Mouse (Mus musculus) thymus, adult 2 months (tissue): ENCODE results near the gene Hp1bp3.

Experiments used
- CTCF ChIP-seq: fragments of 200-500 bp; IDR thresholded peaks from 2 replicates; pipeline ENCODE4 v1.5.1; 2012; ENCODE audit warnings: mild to moderate bottlenecking, control low read depth, low read length, moderate library complexity, borderline replicate concordance; ENCODE audit not compliant: control insufficient read depth, poor library complexity, insufficient read depth; ENCODE audit errors: extremely low read depth
- POLR2A ChIP-seq: fragments of 200-500 bp; IDR thresholded peaks from 2 replicates; pipeline ENCODE4 v1.6.1; 2012; ENCODE audit warnings: mild to moderate bottlenecking, low read length, control low read depth, moderate library complexity; ENCODE audit not compliant: control insufficient read depth, poor library complexity, insufficient read depth; ENCODE audit errors: extremely low read depth

DNA sequence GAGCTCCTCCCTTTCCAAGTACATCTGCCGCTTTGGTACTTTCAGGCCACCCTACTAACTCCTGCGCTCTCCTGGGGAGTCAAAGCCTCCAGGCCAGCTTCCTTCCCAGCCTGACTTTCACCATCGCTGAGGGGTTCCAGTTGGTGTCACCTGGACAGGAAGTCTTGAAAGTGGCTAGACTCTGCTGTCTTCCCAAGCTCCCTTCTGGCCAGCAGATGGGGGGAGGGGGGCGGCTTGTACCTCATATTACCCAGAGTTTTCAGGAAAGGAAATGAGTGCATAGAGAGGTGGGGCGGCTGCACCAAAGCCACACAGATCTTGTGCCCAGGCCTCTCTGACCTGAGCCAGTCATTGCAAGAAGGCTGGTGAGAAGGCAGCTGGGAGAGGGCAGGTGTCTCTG, 36.1 kb downstream of the Hp1bp3 start:
- TF ChIP-seq CTCF (no peak), POLR2A (no peak)
